Mouse (Mus musculus) spleen, adult 2 months (tissue): ENCODE measurements around the gene Tmsb10. TPM values are rescaled to one million over a fixed set of nuclear protein-coding genes. Genes with fewer than 3 reads are reported as not detected.

Experiments
- DNase-seq, 2 experiments: peaks; one replicate each; pipeline versions ENCODE4 v3.0.0 to v3.0.0-alpha.2; 2012 to 2021; ENCODE audit warnings: low spot score in 2 of 2, low read depth in 1 of 2
- H3K27ac ChIP-seq: fragments of 200-500 bp; 2 replicates; pipeline ENCODE4 v1.5.1; 2012; ENCODE audit warnings: low read length, inconsistent platforms; ENCODE audit not compliant: insufficient read depth
- H3K27me3 ChIP-seq: fragments of 200-500 bp; 2 replicates; pipeline ENCODE4 v1.6.1; 2012; ENCODE audit warnings: mild to moderate bottlenecking, moderate library complexity, low read length, inconsistent platforms; ENCODE audit not compliant: control insufficient read depth, insufficient read depth
- H3K36me3 ChIP-seq: fragments of 200-500 bp; 2 replicates; pipeline ENCODE4 v1.6.1; 2012; ENCODE audit warnings: mild to moderate bottlenecking, low read length, inconsistent platforms; ENCODE audit not compliant: control insufficient read depth, insufficient read depth
- H3K4me1 ChIP-seq: fragments of 200-500 bp; 2 replicates; pipeline ENCODE4 v1.6.1; 2011; ENCODE audit warnings: inconsistent platforms; ENCODE audit not compliant: control insufficient read depth, insufficient read depth, insufficient read length
- H3K4me3 ChIP-seq: fragments of 200-500 bp; 2 replicates; pipeline ENCODE4 v1.5.1; 2011; ENCODE audit warnings: mild to moderate bottlenecking, inconsistent platforms; ENCODE audit not compliant: insufficient read depth, insufficient read length; ENCODE audit errors: extremely low read depth
- CTCF ChIP-seq: fragments of 200-500 bp; IDR thresholded peaks from 2 replicates; pipeline ENCODE4 v1.5.1; 2011; ENCODE audit warnings: mild to moderate bottlenecking, inconsistent platforms; ENCODE audit not compliant: insufficient read depth, insufficient read length, insufficient replicate concordance; ENCODE audit errors: extremely low read depth
- POLR2A ChIP-seq: fragments of 200-500 bp; IDR thresholded peaks from 2 replicates; pipeline ENCODE4 v1.6.1; 2011; ENCODE audit warnings: low read depth, low read length, inconsistent platforms
- WGBS: fragments of 180-500 bp; shearing (Covaris S2); methylation state at CpG from one replicate; pipeline ENCODE4 v1.1.7; 2018; 5-methylcytosine and 5-hydroxymethylcytosine counted together
- polyA plus RNA-seq: library from polyadenylated mRNA; depleted of rRNA; stranded (reverse); fragments of >200 nt; gene quantifications from 2 replicates; pipeline ENCODE4 v1.2.3, GENCODE M21; 2012

The Tmsb10 gene
- polyA plus RNA-seq, 1 experiment: 143 TPM

GRCm38 (mm10) chr6:72929795-72930398 lies 28.7 kb downstream of the Tmsb10 start:
- no peaks in the 10 kb centered on the region; the same call in 1 of the 2 replicates for H3K4me1 ChIP-seq
- no peak for DNase-seq
- no peaks in the 10 kb centered on the region for H3K27me3 ChIP-seq
- WGBS: 87% methylated on average over 4 of the region's 4 CpGs
- no peaks in the 10 kb centered on the region for H3K36me3 ChIP-seq
- no peak overlapping the region for H3K27ac ChIP-seq
- H3K4me3 ChIP-seq: no peak overlapping the region
- no peak for TF ChIP-seq POLR2A
- no peak for TF ChIP-seq CTCF

- TF ChIP-seq POLR2A (no peak), CTCF (no peak)
- Histone ChIP-seq H3K4me3 (no peak overlapping the region), H3K27ac (0 out of 2 replicates have a peak overlapping the region, but pooled peaks have one; percentile 5), H3K36me3 (no peaks in the 10 kb centered on the region), H3K27me3 (no peaks in the 10 kb centered on the region), H3K4me1 (no peaks in the 10 kb centered on the region; the same call in 1 of the 2 replicates)
- DNase-seq: no peak
- 47% methylated on average over 9 of the region's 9 CpGs for WGBS
Observed at GRCm38 (mm10) chr6:72926755-72927482, 31.6 kb downstream of the Tmsb10 start.

GRCm38 (mm10) chr6:72926031-72926430 lies 32.5 kb downstream of the Tmsb10 start:
- WGBS: 77% methylated on average over 4 of the region's 4 CpGs
- no peak for TF ChIP-seq CTCF
- no peak for TF ChIP-seq POLR2A
- H3K36me3 ChIP-seq: no peaks in the 10 kb centered on the region
- no peaks in the 10 kb centered on the region; the same call in 1 of the 2 replicates for H3K4me1 ChIP-seq
- no peaks in the 10 kb centered on the region for H3K27me3 ChIP-seq
- no peak overlapping the region for H3K27ac ChIP-seq
- no peak for DNase-seq
- no peak overlapping the region for H3K4me3 ChIP-seq

GRCm38 (mm10) chr6:72923381-72923780 lies 35.2 kb downstream of the Tmsb10 start:
- H3K36me3 ChIP-seq: no peaks in the 10 kb centered on the region

GRCm38 (mm10) chr6:72921081-72921480 lies 37.5 kb downstream of the Tmsb10 start:
- Histone ChIP-seq H3K27ac (no peak overlapping the region), H3K4me3 (no peak overlapping the region), H3K27me3 (no peaks in the 10 kb centered on the region), H3K4me1 (no peaks in the 10 kb centered on the region), H3K36me3 (no peaks in the 10 kb centered on the region)
- DNase-seq: no peak
- 96% methylated on average over 3 of the region's 3 CpGs for WGBS
- no peak for TF ChIP-seq POLR2A
- no peak for TF ChIP-seq CTCF

More at GRCm38 (mm10) chr6:72923381-72923780, 35.2 kb downstream of the Tmsb10 start:
- Histone ChIP-seq H3K27ac (no peak overlapping the region), H3K4me1 (no peaks in the 10 kb centered on the region; the same call in 1 of the 2 replicates), H3K27me3 (no peaks in the 10 kb centered on the region), H3K4me3 (no peak overlapping the region)
- 93% methylated on average over 8 of the region's 8 CpGs for WGBS
- TF ChIP-seq CTCF (no peak), POLR2A (no peak)
- no peak for DNase-seq

GRCm38 (mm10) chr6:72918510-72919033 lies 40.0 kb downstream of the Tmsb10 start:
- no peak for TF ChIP-seq CTCF
- TF ChIP-seq POLR2A: no peak
- 75% methylated on average over 9 of the region's 9 CpGs for WGBS
- DNase-seq: no peak

GRCm38 (mm10) chr6:72916330-72916729 lies 42.2 kb downstream of the Tmsb10 start:
- 86% methylated on average over 7 of the region's 7 CpGs for WGBS
- no peak for TF ChIP-seq CTCF
- TF ChIP-seq POLR2A: no peak

More at GRCm38 (mm10) chr6:72918510-72919033, 40.0 kb downstream of the Tmsb10 start:
- Histone ChIP-seq H3K27me3 (no peaks in the 10 kb centered on the region), H3K27ac (no peak overlapping the region), H3K36me3 (no peaks in the 10 kb centered on the region), H3K4me1 (no peaks in the 10 kb centered on the region), H3K4me3 (no peak overlapping the region)

More at GRCm38 (mm10) chr6:72916330-72916729, 42.2 kb downstream of the Tmsb10 start:
- Histone ChIP-seq H3K36me3 (no peaks in the 10 kb centered on the region), H3K27ac (no peak overlapping the region), H3K4me1 (no peaks in the 10 kb centered on the region), H3K27me3 (no peaks in the 10 kb centered on the region), H3K4me3 (no peak overlapping the region)
- DNase-seq: no peak
